Mouse (Mus musculus) CH12.LX (cell line): Measurements from ENCODE around the gene Svep1.

ENCODE experiments used
- CHD2 ChIP-seq: IDR thresholded peaks from 2 replicates; pipeline ENCODE4 v1.6.1; 2011; ENCODE audit warnings: low read length, improper control_type of control experiment
- CTCF ChIP-seq, 2 experiments: IDR thresholded peaks in 1 of 2; conservative IDR thresholded peaks in 1 of 2; 2 replicates each; pipeline ENCODE4 v1.5.1; 2011 to 2012; ENCODE audit warnings: low read depth in 2 of 2, low read length in 2 of 2, improper control_type of control experiment in 1 of 2, inconsistent platforms in 1 of 2, mild to moderate bottlenecking in 1 of 2, moderate library complexity in 1 of 2
- EP300 ChIP-seq: IDR thresholded peaks from 2 replicates; pipeline ENCODE4 v1.6.1; 2011; ENCODE audit warnings: low read length, improper control_type of control experiment
- JUN ChIP-seq: IDR thresholded peaks from 2 replicates; pipeline ENCODE4 v1.6.1; 2011; ENCODE audit warnings: low read depth, mild to moderate bottlenecking, low read length, improper control_type of control experiment, moderate library complexity; ENCODE audit not compliant: insufficient read depth
- MAX ChIP-seq: IDR thresholded peaks from 2 replicates; pipeline ENCODE4 v1.6.1; 2011; ENCODE audit warnings: low read length, improper control_type of control experiment
- NELFE ChIP-seq: IDR thresholded peaks from 2 replicates; pipeline ENCODE4 v1.6.1; 2011; ENCODE audit warnings: low read depth, low read length, improper control_type of control experiment
- POLR2A ChIP-seq: IDR thresholded peaks from 2 replicates; pipeline ENCODE4 v1.6.1; 2011; ENCODE audit warnings: low read depth, mild to moderate bottlenecking, improper control_type of control experiment, low read length
- POLR2AphosphoS2 ChIP-seq: IDR thresholded peaks from 2 replicates; pipeline ENCODE4 v1.6.1; 2011; ENCODE audit warnings: low read depth, low read length, improper control_type of control experiment
- RCOR1 ChIP-seq: conservative IDR thresholded peaks from 2 replicates; pipeline ENCODE4 v1.6.1; 2012; ENCODE audit warnings: low read depth, mild to moderate bottlenecking, inconsistent platforms, low read length, improper control_type of control experiment
- SMC3 ChIP-seq: IDR thresholded peaks from 2 replicates; pipeline ENCODE4 v1.6.1; 2011; ENCODE audit warnings: low read depth, low read length, improper control_type of control experiment
- UBTF ChIP-seq: IDR thresholded peaks from 2 replicates; pipeline ENCODE4 v1.6.1; 2012; ENCODE audit warnings: low read depth, mild to moderate bottlenecking, inconsistent platforms, low read length, improper control_type of control experiment, moderate library complexity
- ZC3H11A ChIP-seq: IDR thresholded peaks from 2 replicates; pipeline ENCODE4 v1.6.1; 2012; ENCODE audit warnings: low read depth, mild to moderate bottlenecking, inconsistent platforms, low read length, improper control_type of control experiment

DNA sequence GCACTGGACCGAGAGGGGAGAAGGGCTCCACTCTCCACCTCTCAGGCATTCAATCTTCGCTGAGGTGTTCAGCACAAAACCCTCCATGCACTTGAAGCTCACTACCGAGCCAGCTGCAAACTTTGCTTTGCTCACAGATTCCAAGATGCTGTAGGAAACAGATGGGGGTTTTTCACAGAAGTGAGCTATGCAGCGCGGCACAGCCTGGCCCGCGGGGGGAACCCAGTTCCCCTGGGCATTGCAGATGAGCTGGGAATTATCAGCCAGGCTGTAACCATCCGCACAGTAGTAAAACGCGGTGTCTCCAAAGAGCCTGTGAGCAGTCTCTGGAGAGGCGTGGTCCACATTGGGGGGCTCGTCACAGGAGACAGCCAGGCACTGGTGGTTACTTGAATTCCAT, 133.8 kb downstream of the Svep1 start:
- TF ChIP-seq CTCF (conservative IDR thresholded peaks at IDR 0.05 in 1 of 2, IDR thresholded peaks at IDR 0.05 in 1 of 2; ENCODE audit: low read depth in 2 of 2, low read length in 2 of 2) (no peak), EP300 (peak; percentile 52), NELFE (no peak), MAX (no peak), JUN (no peak), CHD2 (no peak), RCOR1 (no peak), UBTF (no peak), POLR2AphosphoS2 (no peak), POLR2A (no peak), SMC3 (no peak), ZC3H11A (no peak)
